Mouse (Mus musculus) cerebellum, postnatal 14 days (tissue): ENCODE results near the gene Syt15.
A peak's percentile ranks its signal among the peaks of the same experiment; 100 is the strongest.

ENCODE experiments used
- DNase-seq, 2 experiments: peaks; one replicate each; pipeline ENCODE4 v3.0.0; 2021; ENCODE audit warnings: mixed read lengths in 2 of 2

The Syt15 gene

DNA sequence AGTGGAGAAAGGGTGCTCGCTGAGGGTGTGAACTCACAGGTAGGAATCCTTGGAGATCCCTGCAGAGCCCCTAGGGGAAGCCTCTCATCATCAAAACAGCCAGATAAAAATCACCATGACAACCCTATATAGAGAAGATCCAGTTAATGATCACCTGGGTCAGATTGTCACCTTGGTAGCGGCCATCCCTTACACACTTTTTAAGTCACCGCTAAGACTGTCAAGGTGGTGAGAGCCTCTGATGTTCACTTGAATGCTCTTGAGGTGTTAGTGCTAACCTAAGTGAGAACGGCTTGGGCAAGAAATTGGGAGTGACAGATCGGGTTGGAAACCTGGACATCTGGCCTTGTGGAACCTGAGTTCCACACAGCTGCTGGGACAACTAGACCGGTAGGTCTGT lies at the start of gene Syt15:
TSS of gene Syt15 (plus strand) at position 301 of the 400 bp plus-strand sequence.
- DNase-seq = no peak

- DNase-seq = no peak
Observed at GRCm38 (mm10) chr14:34171107-34171506, 48.3 kb upstream of the Syt15 start.

GRCm38 (mm10) chr14:34179351-34179750 lies 40.0 kb upstream of the Syt15 start:
- no peak for DNase-seq

GRCm38 (mm10) chr14:34183101-34183500 lies 36.3 kb upstream of the Syt15 start:
- DNase-seq = no peak

DNA sequence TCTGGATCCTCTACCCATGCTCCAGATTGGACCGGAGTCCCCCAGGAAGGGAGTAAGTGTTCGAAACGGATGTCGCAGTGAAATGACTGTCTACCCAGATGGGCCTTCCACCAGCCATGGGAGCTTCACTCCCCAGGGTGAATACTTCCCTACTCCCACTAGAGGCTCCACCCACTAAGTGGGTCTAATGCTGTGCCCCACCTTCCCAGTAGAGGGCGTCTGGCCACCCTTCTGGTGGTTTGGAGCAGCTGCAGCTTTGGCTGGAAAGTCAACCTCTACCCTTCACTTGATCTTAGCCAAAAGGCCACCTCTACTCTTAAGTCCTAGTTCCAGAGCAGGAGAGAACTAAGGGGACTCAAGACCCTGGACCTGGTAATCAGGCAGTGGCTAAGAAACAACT lies 30.8 kb upstream of the Syt15 start:
- DNase-seq = peak in 1 of 2 experiments; percentile 68

GRCm38 (mm10) chr14:34190361-34190760 lies 29.0 kb upstream of the Syt15 start:
- no peak for DNase-seq

DNA sequence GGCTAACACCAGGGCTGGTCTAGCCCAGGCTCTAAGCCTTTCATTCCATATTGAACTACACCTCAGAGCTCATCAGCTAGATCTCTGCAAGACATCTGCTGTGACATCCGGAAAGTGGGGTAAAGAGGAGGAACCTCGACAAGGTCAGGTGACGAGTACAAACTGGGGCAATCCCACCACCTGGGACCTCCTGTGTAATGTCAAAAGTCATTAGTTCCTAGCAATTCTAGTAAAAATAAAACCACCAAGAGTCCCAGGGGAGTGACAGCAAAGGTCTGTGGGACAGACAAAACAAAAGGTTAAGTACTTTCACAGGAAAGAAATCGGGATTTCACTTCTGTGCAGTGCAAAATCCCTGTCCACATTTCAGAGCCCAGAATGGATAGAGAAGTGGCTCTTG lies 25.5 kb upstream of the Syt15 start:
- no peak for DNase-seq

DNA sequence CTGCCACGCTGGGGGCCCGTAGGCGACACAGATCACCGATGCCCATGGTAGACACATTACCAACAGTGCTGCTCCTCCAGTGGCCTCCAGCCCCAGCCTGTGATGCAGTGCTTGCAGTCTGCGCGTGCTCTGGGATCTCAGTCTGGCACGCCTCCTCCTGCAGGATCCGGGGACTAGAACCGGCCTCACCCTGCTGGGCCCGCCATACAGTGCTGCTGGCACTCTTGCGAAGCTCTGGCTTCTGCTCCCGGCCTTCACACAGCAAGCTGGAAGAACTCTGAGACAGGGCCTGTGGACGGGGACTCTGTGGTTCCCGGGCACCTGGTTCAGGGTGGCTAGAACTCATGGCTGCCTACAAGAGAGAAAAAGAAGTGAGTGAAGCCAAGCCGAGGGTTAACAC lies 23.9 kb upstream of the Syt15 start:
- peak; percentile 64 to 69 for DNase-seq

DNA sequence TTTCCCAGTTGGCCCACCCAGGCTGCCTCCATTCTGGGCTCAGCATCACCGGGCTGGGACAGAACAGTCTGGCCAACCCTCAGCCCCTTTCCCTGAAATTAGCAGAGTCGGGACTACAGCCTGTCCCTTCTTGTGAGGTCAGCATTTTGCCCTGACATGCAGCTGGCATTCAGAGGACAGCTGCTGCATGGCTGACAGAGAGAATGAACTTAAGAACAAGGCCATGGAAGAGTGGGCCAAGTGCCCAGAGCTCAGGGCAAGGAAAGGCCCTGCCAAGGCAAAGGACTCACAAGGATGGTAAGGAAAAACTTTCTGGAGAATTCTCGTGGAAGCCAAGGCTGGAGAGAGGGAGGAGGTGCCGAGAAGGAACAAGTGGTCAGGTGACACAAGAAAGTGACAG lies 22.7 kb upstream of the Syt15 start:
- DNase-seq = no peak

DNA sequence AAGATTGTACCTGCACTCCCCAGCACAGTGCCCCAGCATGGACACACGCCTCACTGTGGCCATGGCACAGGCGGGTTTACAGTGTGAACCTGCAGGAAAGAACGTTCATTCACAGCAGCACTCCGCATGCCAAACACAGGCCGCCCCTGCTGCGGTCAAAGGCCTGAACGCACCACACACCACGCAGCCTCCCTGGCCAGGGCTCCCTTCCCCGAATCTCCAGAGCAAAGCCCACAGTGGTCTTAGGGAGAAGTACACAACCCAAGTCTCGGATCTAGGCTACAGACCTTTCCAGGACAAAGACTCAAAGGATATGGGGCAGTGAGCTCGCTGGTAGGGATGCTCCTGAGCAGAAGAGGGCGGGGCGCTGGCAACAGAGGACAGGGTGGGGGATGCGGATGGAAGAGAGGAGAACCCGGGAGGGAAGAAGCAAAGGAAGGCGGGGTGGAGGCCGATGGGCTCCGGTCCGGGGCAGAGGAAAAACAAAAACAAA lies 18.6 kb upstream of the Syt15 start:
- DNase-seq = peak; percentile 61 to 74

DNA sequence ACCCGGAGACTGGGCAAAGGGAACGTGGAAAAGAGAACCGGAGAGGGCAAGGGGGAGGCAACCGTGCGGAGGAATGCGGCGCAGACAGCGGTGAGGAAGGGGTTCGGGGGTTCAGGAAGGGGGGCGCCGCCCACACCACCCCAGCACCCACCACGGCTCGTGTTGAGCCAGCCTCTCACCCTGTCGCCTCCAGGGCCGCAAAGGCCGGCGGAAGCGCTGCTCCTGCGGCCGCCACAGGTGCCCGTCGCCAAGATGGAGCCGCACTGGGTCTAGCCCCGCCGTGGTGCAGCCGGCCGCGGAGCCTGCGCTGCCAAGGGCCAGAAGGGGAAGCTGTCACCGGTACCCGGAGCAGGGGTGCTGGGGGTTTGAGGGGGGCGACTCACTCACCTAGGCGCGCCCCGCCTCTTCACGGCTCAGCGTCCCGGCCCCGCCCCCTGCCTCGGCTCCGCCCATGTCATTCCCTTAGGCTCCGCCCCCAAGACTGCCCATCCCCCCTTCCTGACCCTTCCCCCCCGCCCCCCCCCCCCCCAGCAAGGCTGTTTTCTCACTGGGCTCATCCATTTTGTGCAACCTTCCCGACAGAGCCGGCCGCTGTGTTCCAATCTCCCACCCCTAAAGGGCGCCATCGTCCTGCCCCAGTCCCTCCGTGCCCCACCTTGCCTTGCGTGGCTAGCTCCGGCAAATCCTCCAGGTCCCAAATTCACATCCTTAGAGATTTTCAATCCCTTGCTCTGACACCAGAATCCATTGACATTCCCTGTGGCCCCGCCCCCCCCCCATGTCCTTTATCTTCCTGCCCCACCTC lies 18.0 kb upstream of the Syt15 start, which contains the start of gene Gprin2:
TSS of gene Gprin2 (minus strand) at position 423 of the 805 bp plus-strand sequence.
- peak; percentile 66 to 80 for DNase-seq

GRCm38 (mm10) chr14:34207996-34208395 lies 11.4 kb upstream of the Syt15 start:
- DNase-seq = no peak

GRCm38 (mm10) chr14:34208651-34209050 lies 10.7 kb upstream of the Syt15 start:
- DNase-seq = peak; percentile 73 to 82

DNA sequence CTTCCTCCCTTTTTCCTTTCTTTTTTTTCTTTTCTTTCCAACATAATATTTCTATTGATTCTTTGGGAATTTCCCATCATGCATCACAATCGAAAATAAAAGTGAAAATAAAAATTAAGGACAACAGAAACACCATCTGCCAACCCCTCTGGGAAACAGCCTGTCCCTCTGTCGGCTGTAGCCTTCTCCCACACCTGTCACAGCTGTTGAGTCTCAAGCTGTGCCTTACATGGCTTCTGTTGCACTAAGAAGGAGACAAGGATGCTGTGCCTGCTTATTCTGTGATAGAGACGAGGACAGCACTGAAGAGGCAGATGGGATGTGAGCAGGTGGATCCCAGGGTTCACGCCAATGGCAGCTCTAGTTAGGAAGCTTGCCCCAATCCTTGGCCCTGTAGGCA lies 10.3 kb upstream of the Syt15 start:
- no peak for DNase-seq

DNA sequence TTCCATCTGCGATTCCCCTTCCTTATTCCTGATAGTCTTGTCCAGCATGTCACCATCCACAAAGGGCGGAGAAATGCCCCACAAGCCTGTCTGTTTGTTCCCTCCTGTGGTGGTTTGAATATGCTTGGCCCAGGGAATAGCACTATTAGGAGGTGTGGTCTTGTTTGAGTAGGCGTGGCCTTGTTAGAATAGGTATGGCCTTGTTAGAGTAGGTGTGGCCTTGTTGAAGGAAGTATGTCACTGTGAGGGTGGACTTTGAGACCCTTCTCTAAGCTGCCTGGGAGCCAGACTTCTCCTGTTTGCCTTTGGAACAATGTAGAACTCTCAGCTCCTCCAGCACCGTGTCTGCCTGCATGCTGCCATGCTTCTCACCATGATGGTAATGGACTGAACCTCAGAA lies 9.5 kb upstream of the Syt15 start:
- DNase-seq = no peak

GRCm38 (mm10) chr14:34215451-34216127 lies 3.8 kb upstream of the Syt15 start:
- DNase-seq = no peak

DNA sequence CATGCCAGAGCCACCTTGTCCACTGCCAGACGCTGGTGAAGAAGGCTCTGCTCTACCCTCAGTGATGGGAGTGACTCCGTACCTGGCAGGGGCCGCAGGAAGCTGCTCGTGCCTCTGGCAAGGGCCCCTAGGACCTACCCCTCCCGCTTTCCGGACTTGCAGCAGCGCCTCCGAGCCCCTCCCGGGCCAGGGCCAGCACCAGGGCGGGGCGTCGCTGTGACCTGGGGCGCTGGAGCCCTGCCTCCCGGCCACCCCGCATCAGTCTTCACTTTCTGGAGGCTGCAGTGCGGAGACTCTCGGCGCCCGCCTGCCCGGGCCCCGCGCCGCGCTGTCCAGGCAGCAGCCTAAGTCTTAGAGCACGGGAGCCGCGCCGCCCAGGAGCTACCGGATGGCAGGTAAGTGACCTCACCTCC lies 397 bp downstream of the Syt15 start:
- DNase-seq = no peak

DNA sequence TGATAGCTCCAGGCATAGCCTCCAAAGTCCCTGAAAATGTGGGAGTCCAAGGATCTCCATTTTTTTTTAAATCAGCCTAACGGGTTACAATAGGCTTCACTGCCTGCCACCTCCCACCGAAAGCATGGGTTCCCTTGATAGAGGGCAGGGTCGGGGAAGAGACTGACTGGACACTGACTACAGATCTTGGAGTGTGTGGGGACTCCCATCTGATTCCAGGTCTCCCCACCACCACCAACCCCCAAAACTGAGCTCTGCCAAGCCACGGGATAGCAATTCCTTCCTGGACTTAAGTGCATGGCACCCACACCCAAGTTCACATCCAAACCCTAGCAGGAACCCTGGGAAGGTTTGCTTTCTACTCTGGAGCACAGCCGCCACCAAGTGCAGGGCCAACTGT lies 1.0 kb downstream of the Syt15 start:
- DNase-seq = no peak

DNA sequence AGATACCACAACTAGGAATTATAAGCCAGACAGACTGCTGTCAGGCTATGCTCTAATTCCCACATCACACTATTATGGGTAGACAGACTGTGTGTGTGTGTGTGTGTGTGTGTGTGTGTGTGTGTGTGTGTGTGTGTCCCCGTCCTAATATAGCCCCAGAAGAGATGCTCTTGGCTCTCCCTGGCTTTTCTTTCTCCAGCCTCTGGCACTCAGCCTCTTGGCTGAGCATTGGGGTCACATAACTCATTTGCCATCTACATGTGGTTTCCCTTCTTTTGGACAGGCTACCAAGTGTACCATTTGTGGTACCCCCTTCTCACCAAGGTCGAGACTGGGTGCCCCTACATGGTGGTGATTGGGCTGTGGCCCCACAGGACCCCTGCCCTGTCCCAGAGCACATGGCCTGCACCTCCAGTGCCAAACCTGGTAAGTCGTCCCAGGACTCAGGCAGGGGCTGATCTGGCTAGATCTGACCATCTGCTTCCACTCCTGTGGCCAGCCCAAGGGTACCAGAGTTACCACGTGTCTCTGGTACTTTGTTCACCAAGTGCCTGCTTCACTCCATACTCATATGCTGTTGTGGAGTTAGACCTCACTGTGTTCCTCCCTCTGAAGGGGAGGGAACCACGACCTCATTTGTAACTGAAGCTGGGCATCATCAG lies 2.2 kb downstream of the Syt15 start:
- DNase-seq = peak; percentile 61 to 62

DNA sequence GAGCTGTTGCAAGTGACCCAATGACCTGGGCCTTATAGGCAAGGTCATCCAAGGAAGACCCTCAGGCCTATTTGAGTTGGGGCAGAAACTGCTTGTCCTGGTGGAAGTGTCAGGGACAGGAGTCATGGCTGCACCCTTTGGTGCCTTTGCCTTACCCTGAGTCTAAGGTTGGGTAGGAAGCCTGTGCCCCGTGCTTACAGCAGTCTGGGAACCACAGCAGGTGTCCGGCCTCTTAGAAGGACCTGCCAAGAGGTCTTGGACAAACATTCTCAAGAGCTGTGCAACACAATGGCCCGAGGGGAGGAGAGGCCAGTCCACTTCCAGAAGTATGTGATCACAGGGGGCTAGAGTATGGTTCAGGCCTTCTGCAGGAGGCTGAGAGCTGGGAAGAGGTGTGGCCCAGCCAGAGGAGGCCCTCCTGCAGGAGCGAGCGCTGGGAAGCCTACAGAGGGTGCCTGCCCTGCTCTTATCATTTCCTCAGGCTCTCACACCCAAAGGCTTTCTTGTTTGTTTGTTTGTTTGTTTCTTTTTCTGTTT lies 4.0 kb downstream of the Syt15 start:
- no peak for DNase-seq

DNA sequence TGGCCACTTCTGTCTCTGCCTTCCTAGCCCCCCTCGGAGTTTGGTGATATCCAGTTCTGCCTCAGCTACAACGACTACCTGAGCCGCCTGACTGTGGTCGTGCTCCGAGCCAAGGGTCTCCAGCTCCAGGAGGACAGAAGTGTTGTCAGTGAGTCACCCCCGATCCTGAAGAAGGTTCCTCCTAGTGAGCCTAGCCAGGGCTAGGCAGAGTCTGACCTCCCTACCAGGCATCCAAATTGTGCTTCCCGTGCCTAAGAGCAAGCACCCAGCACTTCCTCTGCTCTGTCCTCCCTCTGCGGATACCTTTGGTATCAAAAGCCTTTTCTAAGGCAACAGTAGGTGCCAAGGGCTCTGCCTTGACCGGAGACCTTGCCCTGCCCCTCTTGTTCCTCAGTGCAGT lies 6.6 kb downstream of the Syt15 start:
- DNase-seq = no peak

- peak; percentile 58 to 69 for DNase-seq
Observed at GRCm38 (mm10) chr14:34226566-34226965, 7.2 kb downstream of the Syt15 start.

DNA sequence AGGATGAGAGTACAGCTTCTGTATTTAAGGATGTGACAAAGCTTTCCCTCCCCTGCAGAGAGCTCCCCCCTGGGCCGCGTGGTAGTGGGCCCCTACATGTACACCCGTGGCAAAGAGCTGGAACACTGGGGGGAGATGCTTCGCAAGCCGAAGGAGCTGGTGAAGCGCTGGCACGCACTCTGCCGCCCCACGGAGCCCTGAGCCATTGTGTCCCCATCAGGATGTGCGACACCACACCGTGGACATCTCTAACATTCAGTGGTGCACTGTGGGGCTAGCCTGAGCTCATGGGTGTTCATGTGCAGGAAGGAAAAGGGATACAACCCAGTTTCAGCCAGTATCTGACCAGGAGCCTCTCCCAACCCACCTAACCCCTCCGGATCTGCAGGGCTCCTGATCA lies 8.6 kb downstream of the Syt15 start:
- DNase-seq = no peak
